Mouse (Mus musculus): ENCODE data around the gene Lrrc15. TPM values are rescaled to one million over a fixed set of nuclear protein-coding genes. Genes with fewer than 3 reads are reported as not detected.

Lrrc15 gene
- polyA plus RNA-seq, 1 experiment from 2014 or later = 0.35 TPM

DNA sequence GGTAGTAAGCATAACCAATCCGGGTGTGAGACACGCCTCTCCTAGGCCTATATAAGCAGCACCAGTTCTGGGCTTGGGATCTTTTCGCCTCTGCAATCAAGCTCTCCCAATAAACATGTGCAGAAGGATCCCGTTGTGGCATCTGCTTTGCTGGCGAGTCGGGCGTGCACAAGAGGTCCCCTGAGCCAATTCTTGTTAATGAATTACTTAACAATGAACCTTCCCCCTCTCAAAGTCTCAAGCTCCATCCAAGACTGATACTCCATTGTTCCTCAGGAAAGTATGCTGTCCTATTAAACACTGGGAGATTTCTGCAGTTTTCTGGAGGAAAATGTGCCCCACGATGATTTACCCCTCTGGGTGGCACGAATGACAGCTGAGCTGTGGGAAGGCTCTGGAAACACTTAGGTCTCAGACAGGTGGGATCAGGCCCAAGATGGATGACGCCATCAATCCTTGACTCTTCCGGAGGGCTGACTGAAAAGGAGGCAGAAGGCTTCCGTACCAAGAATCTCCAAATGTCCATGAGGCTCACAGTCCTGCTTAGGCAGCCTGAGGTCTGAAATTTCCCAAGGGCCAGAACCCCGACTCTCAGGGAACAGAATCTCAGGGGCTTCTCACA, 61.8 kb downstream of the Lrrc15 start:
- Histone ChIP-seq H3K9me3 (no peaks in the 10 kb centered on the region; the same call in 1 of the 2 replicates), H3K27ac (no peak overlapping the region), H3K36me3 (replicated peaks) (no peaks in the 10 kb centered on the region), H3K27me3 (ENCODE audit: poor library complexity, severe bottlenecking) (peaks cover 77% of the 10 kb centered on the region), H3K4me3 (no peak overlapping the region), H3K4me1 (peaks cover 23% of the 10 kb centered on the region)
- 91% methylated on average over 13 of the region's 13 CpGs for WGBS
- no peak for DNase-seq (ENCODE audit: extremely low spot score, low spot score)

Other genes starting within 250 kb of the Lrrc15 start
- gene Hes1, start 218.9 kb downstream of the Lrrc15 start, polyA plus RNA-seq (2016; fragmentation: Nextera tagmentation; extraction: Ambion mirVana) = 42.5 and 49.0 TPM in 2 replicates
- gene Cpn2, start 15.8 kb downstream of the Lrrc15 start, polyA plus RNA-seq (2016; fragmentation: Nextera tagmentation; extraction: Ambion mirVana) = not detected in 2 replicates
- gene Gp5, start 27.5 kb upstream of the Lrrc15 start, polyA plus RNA-seq (2016; fragmentation: Nextera tagmentation; extraction: Ambion mirVana) = 1.4 and 1.5 TPM in 2 replicates
- gene Atp13a3, start 122.7 kb upstream of the Lrrc15 start, polyA plus RNA-seq (2016; fragmentation: Nextera tagmentation; extraction: Ambion mirVana) = 9.9 and 10.5 TPM in 2 replicates